Mouse (Mus musculus) urinary bladder, postnatal 0 days (tissue): ENCODE results near the gene Nap1l1. TPM values are rescaled to one million over a fixed set of nuclear protein-coding genes. Genes with fewer than 3 reads are reported as not detected.

Source experiments
- polyA plus RNA-seq: library from polyadenylated mRNA; unstranded; fragments of >200 nt; fragmentation: Nextera tagmentation; extraction: Ambion mirVana; gene quantifications from 2 replicates; pipeline ENCODE4 v1.2.1, GENCODE M21; 2015

The Nap1l1 gene
- polyA plus RNA-seq = 104 and 136 TPM in 2 replicates

DNA sequence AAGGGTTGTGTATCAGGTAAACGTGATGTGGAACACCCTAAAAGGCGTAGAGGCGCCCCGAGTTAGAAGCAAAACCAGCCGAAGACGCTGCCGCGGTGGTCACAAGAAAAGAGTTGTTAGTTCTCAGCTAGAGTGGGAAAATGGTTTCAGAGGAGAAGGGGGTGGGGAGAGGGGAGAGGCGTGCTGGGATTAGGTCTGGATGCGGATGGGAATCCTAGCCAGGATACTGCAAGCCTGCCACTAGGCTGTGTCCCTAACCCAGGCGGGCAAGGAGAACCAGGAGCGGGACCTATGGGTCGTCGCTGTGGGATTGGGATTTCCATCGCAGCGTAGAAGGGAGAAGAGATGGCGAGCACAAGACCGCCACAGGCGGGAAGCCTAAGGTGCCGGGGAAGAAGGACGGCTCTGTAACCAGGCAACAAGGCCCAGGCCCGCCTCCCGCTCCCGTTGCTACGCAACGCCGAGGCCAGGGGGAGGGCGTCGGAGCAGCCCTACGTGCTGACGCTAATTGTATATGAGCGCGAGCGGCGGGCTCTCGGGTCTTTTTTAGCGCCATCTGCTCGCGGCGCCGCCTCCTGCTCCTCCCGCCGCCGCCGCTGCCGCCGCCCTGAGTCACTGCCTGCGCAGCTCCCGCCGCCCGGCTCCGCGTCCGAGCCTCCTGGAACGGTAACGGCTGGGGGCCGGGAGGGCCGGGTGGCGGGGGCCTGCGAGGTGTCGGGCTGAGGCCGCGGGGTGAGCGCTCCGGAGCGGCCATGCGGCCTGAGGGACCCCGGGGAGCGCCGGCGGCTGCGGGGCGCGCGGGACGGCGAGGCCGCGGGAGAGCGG lies at the start of gene Nap1l1:
Gene Nap1l1, plus strand, starts transcription at position 538 of the 825 bp plus-strand sequence.

DNA sequence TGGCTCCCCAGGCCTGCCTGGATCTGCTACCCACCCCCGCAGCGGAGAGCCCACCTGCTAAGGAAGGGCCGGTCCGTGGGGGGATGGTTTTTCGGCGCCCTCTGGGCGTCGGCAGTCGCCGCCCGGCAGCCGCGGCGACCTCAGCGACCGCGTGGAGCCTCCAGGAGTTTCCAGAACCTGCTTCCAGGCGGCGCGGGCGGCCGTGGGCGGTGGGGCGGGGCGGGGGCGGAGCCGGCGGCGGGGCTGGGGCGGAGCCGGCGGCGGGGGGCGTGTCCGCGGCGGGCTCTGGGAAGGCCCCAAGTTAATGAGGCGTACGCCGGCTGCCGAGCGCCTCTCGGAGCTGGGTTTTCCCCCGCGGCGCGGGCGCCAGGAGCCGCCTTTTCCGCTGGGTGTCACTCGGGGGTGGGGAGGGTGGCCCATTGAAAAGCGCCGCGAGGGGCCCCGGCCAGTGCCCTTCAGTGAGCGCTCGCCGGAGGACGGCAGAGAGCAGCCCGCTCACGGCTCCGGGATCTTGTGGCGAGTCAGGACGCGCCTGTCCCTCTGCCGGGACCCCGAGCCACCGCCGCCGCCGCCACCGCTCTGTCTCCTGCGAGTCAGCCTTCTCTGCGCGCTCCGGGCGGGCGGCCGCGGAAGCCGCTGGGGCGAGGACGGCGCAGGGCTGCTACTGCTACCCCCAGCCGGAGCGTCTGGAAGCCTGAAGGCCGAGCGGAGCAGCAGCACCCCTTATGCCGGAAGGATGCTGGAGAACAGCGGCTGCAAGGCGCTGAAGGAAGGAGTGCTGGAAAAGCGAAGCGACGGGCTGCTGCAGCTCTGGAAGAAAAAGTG lies 33.3 kb downstream of the Nap1l1 start, which contains the start of gene Phlda1:
Gene Phlda1, plus strand, starts transcription at position 186 of the 825 bp plus-strand sequence.

Other genes starting within 250 kb of the Nap1l1 start
- 2.0 and 2.1 TPM in 2 replicates for gene Bbs10, start 174.5 kb upstream of the Nap1l1 start, polyA plus RNA-seq
- 37.8 and 47.7 TPM in 2 replicates for gene Phlda1, start 33.1 kb downstream of the Nap1l1 start, polyA plus RNA-seq